Mouse (Mus musculus): ENCODE results near the gene Stxbp4. TPM values are rescaled to one million over a fixed set of nuclear protein-coding genes. Genes with fewer than 3 reads are reported as not detected.

Gene Stxbp4
- 39.4 and 42.8 TPM in 2 replicates for polyA plus RNA-seq (2015; fragmentation: Nextera tagmentation; extraction: Ambion mirVana)

- peak within 1 kb of the TSS; percentile 70 for H3K4me2 ChIP-seq
- H3K4me1 ChIP-seq, result peaks cover 19% of the 10 kb centered on the region
- ATAC-seq (ENCODE audit: insufficient number of reproducible peaks, insufficient read depth, low FRiP score, low TSS enrichment, low read depth), result peak; percentile 93
- H3K36me3 ChIP-seq, result peaks cover 19% of the 10 kb centered on the region
- H3K9ac ChIP-seq, result peak within 1 kb of the TSS; percentile 95
- under 1% methylated on average over 48 of the region's 48 CpGs for WGBS
- H3K27me3 ChIP-seq, result no peaks in the 10 kb centered on the region
- H3K27ac ChIP-seq, result peak within 1 kb of the TSS; percentile 97
- peak within 1 kb of the TSS; percentile 85 for H3K4me3 ChIP-seq
- no peaks in the 10 kb centered on the region for H3K9me3 ChIP-seq
These were observed at the start of gene Stxbp4, which contains the start of gene Cox11 for GRCm38 (mm10) chr11:90637440-90638311. Stxbp4 (minus strand) TSS chr11:90638084. Cox11 (plus strand) TSS chr11:90638173.

DNA sequence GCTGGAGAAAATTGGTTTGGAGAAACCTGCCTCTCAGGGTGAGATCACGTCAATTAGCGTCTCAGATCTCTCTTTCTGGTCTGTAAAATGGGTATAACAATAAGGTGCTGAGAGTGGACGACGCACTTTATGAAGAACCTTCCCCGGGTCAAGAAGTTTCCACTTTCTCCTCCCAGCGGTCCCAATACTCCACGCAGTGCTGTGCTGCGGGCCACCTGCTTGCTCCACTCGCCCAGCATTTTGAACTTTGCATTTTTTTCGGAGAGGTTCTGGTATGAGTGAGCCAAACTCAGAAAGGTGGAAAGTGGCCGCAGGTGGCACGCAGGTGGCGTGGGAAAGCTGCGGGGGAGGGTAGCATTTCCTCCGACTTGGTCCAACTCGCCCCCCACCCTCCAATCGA lies 49.2 kb upstream of the Stxbp4 start:
- no peaks in the 10 kb centered on the region for H3K9me3 ChIP-seq
- under 1% methylated on average over 17 of the region's 17 CpGs for WGBS
- H3K4me3 ChIP-seq, result peak overlapping the region; percentile 64
- peak overlapping the region; percentile 22; the same call in 1 of the 2 replicates for H3K27ac ChIP-seq
- peak overlapping the region; percentile 72 for H3K9ac ChIP-seq
- peak overlapping the region; percentile 90 for H3K4me2 ChIP-seq
- peaks cover 10% of the 10 kb centered on the region; the same call in 1 of the 2 replicates for H3K36me3 ChIP-seq
- no peak for ATAC-seq (ENCODE audit: insufficient number of reproducible peaks, insufficient read depth, low FRiP score, low TSS enrichment, low read depth)
- H3K27me3 ChIP-seq, result peaks cover 6% of the 10 kb centered on the region
- peaks cover 19% of the 10 kb centered on the region for H3K4me1 ChIP-seq

DNA sequence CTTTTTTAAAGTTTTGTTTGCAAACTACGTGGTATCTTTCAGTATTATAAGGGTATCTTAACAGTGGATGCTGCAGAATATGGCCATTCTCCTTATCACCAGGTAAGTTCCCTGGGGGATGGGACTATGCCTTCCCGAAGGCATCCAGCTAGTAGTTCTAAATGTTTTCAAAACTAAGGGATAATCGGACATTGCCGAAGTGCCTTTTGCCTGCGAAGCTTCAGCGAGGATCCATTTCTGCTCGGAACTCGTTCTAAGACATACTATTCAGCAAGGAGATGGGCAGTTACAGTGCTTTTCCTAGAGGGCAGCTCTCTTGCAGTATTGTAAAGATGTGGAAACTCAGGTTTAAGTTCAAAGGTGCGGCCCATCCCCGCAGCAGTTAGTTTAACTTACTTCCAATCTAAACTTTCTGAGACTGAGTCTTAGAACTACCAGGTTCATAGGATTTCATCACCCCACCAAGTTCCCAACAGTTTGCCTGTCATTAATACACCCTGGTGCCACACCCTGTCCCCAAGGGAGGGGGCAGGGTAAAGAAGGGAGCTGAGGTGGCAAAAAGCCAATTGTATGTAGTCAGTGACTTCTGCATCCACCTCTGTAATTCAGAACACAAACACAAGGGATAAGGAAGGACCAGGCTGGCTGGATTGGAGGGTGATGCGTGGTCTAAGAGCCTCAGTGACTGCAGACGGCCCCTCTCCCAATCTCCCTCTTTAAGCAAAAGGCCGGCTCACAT lies 48.6 kb upstream of the Stxbp4 start:
- Histone ChIP-seq H3K36me3 (peaks cover 10% of the 10 kb centered on the region; the same call in 1 of the 2 replicates), H3K4me2 (peak overlapping the region; percentile 90), H3K9me3 (no peaks in the 10 kb centered on the region), H3K4me3 (peak overlapping the region; percentile 64), H3K4me1 (peaks cover 19% of the 10 kb centered on the region), H3K9ac (peak overlapping the region; percentile 72), H3K27ac (no peak overlapping the region), H3K27me3 (peaks cover 6% of the 10 kb centered on the region)
- ATAC-seq (ENCODE audit: insufficient number of reproducible peaks, insufficient read depth, low FRiP score, low TSS enrichment, low read depth), result no peak
- WGBS, result 67% methylated on average over 13 of the region's 13 CpGs

DNA sequence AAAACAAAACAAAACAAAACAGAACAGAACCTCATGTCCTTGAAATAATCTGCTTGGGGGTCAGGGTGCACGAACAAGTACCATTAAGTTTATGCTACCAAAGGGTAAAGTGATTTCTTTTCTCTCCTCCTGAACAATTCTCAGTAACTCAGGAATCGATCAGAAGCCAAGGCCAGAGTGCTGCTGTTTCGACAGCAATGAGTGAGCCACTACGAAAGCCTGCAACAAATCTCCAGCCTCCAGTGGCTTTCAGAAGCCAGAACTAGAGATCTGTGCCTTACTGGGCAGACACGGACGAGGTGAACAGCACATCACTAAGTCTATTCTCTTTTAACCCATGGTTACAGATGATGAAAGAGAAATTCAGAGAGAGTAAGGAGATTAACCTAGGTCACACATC lies 47.3 kb upstream of the Stxbp4 start:
- no peak for ATAC-seq (ENCODE audit: insufficient number of reproducible peaks, insufficient read depth, low FRiP score, low TSS enrichment, low read depth)
- WGBS, result 68% methylated on average over 6 of the region's 6 CpGs
- Histone ChIP-seq H3K4me3 (no peak overlapping the region), H3K36me3 (peaks cover 18% of the 10 kb centered on the region), H3K9ac (no peak overlapping the region), H3K4me1 (peaks cover 19% of the 10 kb centered on the region), H3K4me2 (no peak overlapping the region), H3K27ac (no peak overlapping the region), H3K9me3 (no peaks in the 10 kb centered on the region), H3K27me3 (peaks cover 6% of the 10 kb centered on the region)

GRCm38 (mm10) chr11:90684765-90685164 lies 46.9 kb upstream of the Stxbp4 start:
- 33% methylated on average over 6 of the region's 6 CpGs for WGBS
- no peak overlapping the region for H3K4me2 ChIP-seq
- H3K27ac ChIP-seq, result no peak overlapping the region

DNA sequence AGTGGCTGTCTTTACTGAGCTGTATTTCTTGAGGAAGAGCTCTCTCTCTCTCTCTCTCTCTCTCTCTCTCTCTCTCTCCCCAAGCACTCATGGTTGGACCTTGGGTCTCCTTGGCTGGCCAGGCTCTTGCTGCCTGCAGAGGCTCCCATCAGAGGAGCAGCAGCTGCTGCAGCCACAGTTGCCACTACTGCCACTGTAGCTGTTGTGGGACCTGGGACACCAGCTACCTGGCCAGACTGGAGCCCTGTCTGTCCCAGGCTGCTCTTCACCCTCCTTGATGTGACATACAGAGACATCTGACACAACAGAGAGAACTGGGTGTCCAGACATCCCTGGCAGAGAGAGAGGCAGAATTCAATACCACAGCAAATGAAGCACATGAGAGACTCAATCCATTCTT lies 43.3 kb upstream of the Stxbp4 start:
- H3K4me2 ChIP-seq, result no peak overlapping the region
- H3K27me3 ChIP-seq, result no peaks in the 10 kb centered on the region
- H3K9ac ChIP-seq, result no peak overlapping the region
- no peak for ATAC-seq (ENCODE audit: insufficient number of reproducible peaks, insufficient read depth, low FRiP score, low TSS enrichment, low read depth)
- H3K36me3 ChIP-seq, result peaks cover 27% of the 10 kb centered on the region
- H3K27ac ChIP-seq, result no peak overlapping the region
- no peak overlapping the region for H3K4me3 ChIP-seq
- no peaks in the 10 kb centered on the region for H3K9me3 ChIP-seq
- H3K4me1 ChIP-seq, result no peaks in the 10 kb centered on the region

More at GRCm38 (mm10) chr11:90684765-90685164, 46.9 kb upstream of the Stxbp4 start:
- Histone ChIP-seq H3K4me3 (no peak overlapping the region), H3K4me1 (peaks cover 19% of the 10 kb centered on the region), H3K9ac (no peak overlapping the region), H3K36me3 (peaks cover 19% of the 10 kb centered on the region), H3K27me3 (peaks cover 6% of the 10 kb centered on the region), H3K9me3 (no peaks in the 10 kb centered on the region)
- ATAC-seq (ENCODE audit: insufficient number of reproducible peaks, insufficient read depth, low FRiP score, low TSS enrichment, low read depth), result no peak

DNA sequence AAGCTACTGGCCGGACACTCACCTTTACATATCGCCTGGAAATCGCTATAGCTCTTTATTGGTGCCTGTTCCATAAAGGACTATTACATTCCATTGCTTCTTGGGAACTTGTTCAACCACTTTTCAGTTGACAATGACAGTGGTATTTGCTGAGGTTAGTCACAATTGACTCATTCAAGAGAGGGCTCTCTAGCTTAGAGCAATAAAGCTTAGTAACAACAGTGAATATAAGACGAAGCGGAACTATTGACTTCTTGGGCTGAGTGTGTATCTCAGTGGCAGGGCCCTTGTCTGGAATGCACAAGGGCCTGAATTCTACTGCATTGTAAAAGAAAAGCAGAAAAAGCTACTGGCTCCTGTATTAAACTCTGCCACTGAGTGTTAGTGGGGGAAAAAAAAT lies 40.7 kb upstream of the Stxbp4 start:
- Histone ChIP-seq H3K27ac (no peak overlapping the region), H3K36me3 (peaks cover 27% of the 10 kb centered on the region), H3K4me2 (no peak overlapping the region), H3K27me3 (no peaks in the 10 kb centered on the region), H3K9ac (no peak overlapping the region), H3K4me1 (no peaks in the 10 kb centered on the region), H3K9me3 (no peaks in the 10 kb centered on the region), H3K4me3 (no peak overlapping the region)
- WGBS, result 79% methylated on average over 5 of the region's 5 CpGs
- ATAC-seq (ENCODE audit: insufficient number of reproducible peaks, insufficient read depth, low FRiP score, low TSS enrichment, low read depth), result no peak

GRCm38 (mm10) chr11:90677771-90678288 lies 39.9 kb upstream of the Stxbp4 start:
- Histone ChIP-seq H3K4me3 (no peak overlapping the region), H3K9me3 (no peaks in the 10 kb centered on the region), H3K36me3 (peaks cover 24% of the 10 kb centered on the region), H3K4me2 (no peak overlapping the region), H3K9ac (no peak overlapping the region), H3K4me1 (no peaks in the 10 kb centered on the region), H3K27ac (no peak overlapping the region), H3K27me3 (no peaks in the 10 kb centered on the region)
- WGBS, result 83% methylated on average over 8 of the region's 8 CpGs
- no peak for ATAC-seq (ENCODE audit: insufficient number of reproducible peaks, insufficient read depth, low FRiP score, low TSS enrichment, low read depth)

DNA sequence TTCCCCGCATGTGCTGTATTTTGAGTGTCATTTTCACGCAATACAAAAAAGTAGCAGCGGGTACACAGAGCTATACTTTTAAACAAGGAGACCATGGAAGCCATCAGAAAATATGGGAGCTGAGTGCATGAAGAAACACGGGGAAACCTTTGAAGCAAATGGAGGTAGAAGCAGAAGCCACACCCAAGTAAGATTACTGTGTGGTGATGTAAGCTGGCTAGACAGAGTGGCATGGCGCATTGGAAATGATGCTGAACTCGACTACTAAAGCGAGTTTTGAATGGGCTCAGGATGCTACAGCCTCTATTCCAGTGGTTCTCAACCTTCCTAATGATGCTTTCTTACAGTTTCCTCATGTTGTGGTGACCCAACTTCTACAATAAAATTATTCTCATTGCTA lies 39.1 kb upstream of the Stxbp4 start:
- H3K27ac ChIP-seq, result no peak overlapping the region
- no peaks in the 10 kb centered on the region for H3K9me3 ChIP-seq
- peaks cover 18% of the 10 kb centered on the region; the same call in 1 of the 2 replicates for H3K36me3 ChIP-seq
- 93% methylated on average over 7 of the region's 7 CpGs for WGBS
- H3K4me2 ChIP-seq, result no peak overlapping the region
- H3K27me3 ChIP-seq, result no peaks in the 10 kb centered on the region
- no peak overlapping the region for H3K4me3 ChIP-seq
- ATAC-seq (ENCODE audit: insufficient number of reproducible peaks, insufficient read depth, low FRiP score, low TSS enrichment, low read depth), result no peak
- H3K4me1 ChIP-seq, result no peaks in the 10 kb centered on the region
- no peak overlapping the region for H3K9ac ChIP-seq

DNA sequence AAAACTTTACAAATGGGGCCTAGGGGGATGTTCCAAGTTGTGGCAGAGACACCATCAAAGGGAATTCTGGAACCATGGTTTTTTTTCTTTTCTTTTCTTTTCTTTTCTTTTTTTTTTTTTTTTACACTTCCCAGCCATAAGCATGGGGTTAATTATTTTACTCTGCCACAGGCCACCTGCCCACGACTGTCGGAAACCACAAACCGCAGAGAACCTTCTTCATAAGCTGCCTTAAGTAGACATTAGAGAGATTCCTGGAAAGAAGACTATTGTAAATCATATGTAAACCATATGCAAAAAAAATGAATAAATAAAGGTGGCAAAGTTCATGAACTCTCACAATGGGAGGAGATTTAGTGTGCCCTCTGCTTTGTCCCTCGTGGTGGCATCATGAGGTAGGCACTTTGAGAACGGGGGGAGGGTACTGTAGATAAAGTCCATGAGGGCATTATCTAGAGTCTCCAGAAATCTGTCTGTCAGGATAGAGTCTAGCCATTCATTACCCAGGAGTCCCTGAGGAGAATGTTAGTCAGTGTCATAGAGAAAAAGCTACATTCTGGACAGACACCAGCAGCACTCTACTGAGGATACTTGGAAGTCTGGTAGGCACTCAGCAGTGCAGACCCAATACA lies 37.7 kb upstream of the Stxbp4 start:
- H3K36me3 ChIP-seq, result peaks cover 10% of the 10 kb centered on the region; the same call in 1 of the 2 replicates
- no peak overlapping the region for H3K9ac ChIP-seq
- ATAC-seq (ENCODE audit: insufficient number of reproducible peaks, insufficient read depth, low FRiP score, low TSS enrichment, low read depth), result no peak
- H3K4me3 ChIP-seq, result no peak overlapping the region
- H3K4me2 ChIP-seq, result no peak overlapping the region
- H3K27ac ChIP-seq, result no peak overlapping the region
- no peaks in the 10 kb centered on the region for H3K27me3 ChIP-seq
- 62% methylated on average over 5 of the region's 5 CpGs for WGBS
- no peaks in the 10 kb centered on the region for H3K4me1 ChIP-seq
- H3K9me3 ChIP-seq, result no peaks in the 10 kb centered on the region

DNA sequence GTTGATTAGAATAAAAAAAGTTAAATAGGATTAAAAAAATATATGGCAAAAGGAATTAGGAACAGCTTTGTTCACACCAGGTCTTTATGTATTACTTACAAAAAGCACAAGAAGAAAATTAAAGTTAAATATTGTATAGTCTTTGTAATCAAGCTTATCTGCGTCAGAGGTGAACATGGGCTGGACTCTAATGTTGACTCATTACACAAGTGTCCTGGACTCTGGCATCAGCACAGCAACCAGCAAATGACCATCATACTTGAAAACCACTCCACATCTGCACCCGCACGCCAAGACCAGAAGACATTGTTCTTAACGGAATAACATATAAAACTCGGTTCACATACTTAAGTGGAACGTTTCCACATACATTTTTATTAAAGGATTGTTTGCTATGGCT lies 29.4 kb upstream of the Stxbp4 start:
- H3K36me3 ChIP-seq, result peaks cover 14% of the 10 kb centered on the region; the same call in 1 of the 2 replicates

More for the DNA sequence above, 29.4 kb upstream of the Stxbp4 start:
- Histone ChIP-seq H3K4me3 (no peak overlapping the region), H3K9ac (no peak overlapping the region), H3K4me1 (peaks cover 29% of the 10 kb centered on the region), H3K27me3 (no peaks in the 10 kb centered on the region), H3K27ac (no peak overlapping the region), H3K9me3 (no peaks in the 10 kb centered on the region), H3K4me2 (no peak overlapping the region)
- ATAC-seq (ENCODE audit: insufficient number of reproducible peaks, insufficient read depth, low FRiP score, low TSS enrichment, low read depth), result no peak
- WGBS, result 94% methylated on average over 6 of the region's 6 CpGs

Measured in embryonic facial prominence, embryonic 13.5 days (tissue).